Mouse (Mus musculus): Measurements from ENCODE around the gene Htr2b.

Gene Htr2b

GRCm38 (mm10) chr1:86114141-86114540 is 2.4 kb upstream of the Htr2b start:
- in situ Hi-C loops (cut with MboI, MseI), result no loop called here

- in situ Hi-C loops (cut with MboI, MseI), result no loop called here
These were observed 6.7 kb downstream of the Htr2b start for GRCm38 (mm10) chr1:86105054-86105453.

- in situ Hi-C loops (cut with MboI, MseI), result no loop called here
These were observed 17.4 kb downstream of the Htr2b start for GRCm38 (mm10) chr1:86094413-86094812.

- in situ Hi-C loops (cut with MboI, MseI), result no loop called here
These were observed 35.2 kb downstream of the Htr2b start for GRCm38 (mm10) chr1:86076565-86076964.

- in situ Hi-C loops (cut with MboI, MseI), result loop anchor here in 1 of 2 experiments (5.0 kb wide), 1 partner anchor 88 kb away; the partner anchor contains the start of gene Armc9
These were observed 47.3 kb downstream of the Htr2b start, which contains the start of gene Psmd1 for GRCm38 (mm10) chr1:86064271-86064991. Gene Psmd1 (plus strand): TSS chr1:86064387.

GRCm38 (mm10) chr1:86062523-86062922 is 49.2 kb downstream of the Htr2b start:
- in situ Hi-C loops (cut with MboI, MseI), result loop anchor here in 1 of 2 experiments (5.0 kb wide), 1 partner anchor 90 kb away; the partner anchor contains the start of gene Armc9

GRCm38 (mm10) chr1:86058856-86059769 is 52.7 kb downstream of the Htr2b start:
- in situ Hi-C loops (cut with MboI, MseI), result no loop called here

GRCm38 (mm10) chr1:86056284-86056683 is 55.5 kb downstream of the Htr2b start:
- in situ Hi-C loops (cut with MboI, MseI), result no loop called here

GRCm38 (mm10) chr1:86054943-86055342 is 56.8 kb downstream of the Htr2b start:
- in situ Hi-C loops (cut with MboI, MseI), result no loop called here

- in situ Hi-C loops (cut with MboI, MseI), result no loop called here
These were observed 58.4 kb downstream of the Htr2b start for GRCm38 (mm10) chr1:86053198-86053921.

All from T-helper 17 cell (primary cell).